Mouse (Mus musculus): ENCODE measurements around the gene Ociad2.

GRCm38 (mm10) chr5:73307297-73307696 lies 33.5 kb downstream of the Ociad2 start:
- no peak for TF ChIP-seq CTCF (IDR thresholded peaks at IDR 0.05; ENCODE audit: low read depth)
- TF ChIP-seq EP300 (IDR thresholded peaks at IDR 0.05; ENCODE audit: low read depth) = no peak
